Mouse (Mus musculus): ENCODE data around the gene Ccn6.

Ccn6 gene

GRCm38 (mm10) chr10:39162666-39163484, 719 bp downstream of the Ccn6 start:
- no peak for DNase-seq (ENCODE audit: low spot score in 2 of 2)

- no peak for DNase-seq (ENCODE audit: low spot score in 2 of 2)
Observed at GRCm38 (mm10) chr10:39161406-39161805, 2.2 kb downstream of the Ccn6 start.

- no peak for DNase-seq (ENCODE audit: low spot score in 2 of 2)
Observed at GRCm38 (mm10) chr10:39158306-39158705, 5.3 kb downstream of the Ccn6 start.

- no peak for DNase-seq (ENCODE audit: low spot score in 2 of 2)
Observed at GRCm38 (mm10) chr10:39157321-39157720, 6.3 kb downstream of the Ccn6 start.

- no peak for DNase-seq (ENCODE audit: low spot score in 2 of 2)
Observed at GRCm38 (mm10) chr10:39156719-39157118, 6.9 kb downstream of the Ccn6 start.

GRCm38 (mm10) chr10:39142216-39142615, 21.4 kb downstream of the Ccn6 start:
- no peak for DNase-seq (ENCODE audit: low spot score in 2 of 2)

GRCm38 (mm10) chr10:39141401-39141800, 22.2 kb downstream of the Ccn6 start:
- no peak for DNase-seq (ENCODE audit: low spot score in 2 of 2)

- DNase-seq (ENCODE audit: low spot score in 2 of 2), result no peak
Observed at GRCm38 (mm10) chr10:39140843-39141242, 22.8 kb downstream of the Ccn6 start.

GRCm38 (mm10) chr10:39138761-39139160, 24.8 kb downstream of the Ccn6 start:
- DNase-seq (ENCODE audit: low spot score in 2 of 2), result no peak

GRCm38 (mm10) chr10:39137766-39138165, 25.8 kb downstream of the Ccn6 start:
- no peak for DNase-seq (ENCODE audit: low spot score in 2 of 2)

GRCm38 (mm10) chr10:39133462-39134310, 29.9 kb downstream of the Ccn6 start, which contains the start of the genes Fam229b and Tube1:
Gene Fam229b (minus strand): TSS chr10:39133914.
Gene Tube1 (plus strand): TSS chr10:39133976.
- peak; percentile 87 to 89 for DNase-seq (ENCODE audit: low spot score in 2 of 2)

GRCm38 (mm10) chr10:39121412-39121811, 42.2 kb downstream of the Ccn6 start:
- no peak for DNase-seq (ENCODE audit: low spot score in 2 of 2)

GRCm38 (mm10) chr10:39109489-39109874, 54.1 kb downstream of the Ccn6 start:
- no peak for DNase-seq (ENCODE audit: low spot score in 2 of 2)

GRCm38 (mm10) chr10:39108837-39109488, 54.6 kb downstream of the Ccn6 start:
- DNase-seq (ENCODE audit: low spot score in 2 of 2), result no peak

GRCm38 (mm10) chr10:39106935-39107334, 56.7 kb downstream of the Ccn6 start:
- DNase-seq (ENCODE audit: low spot score in 2 of 2), result no peak

GRCm38 (mm10) chr10:39106413-39106812, 57.2 kb downstream of the Ccn6 start:
- DNase-seq (ENCODE audit: low spot score in 2 of 2), result no peak

- no peak for DNase-seq (ENCODE audit: low spot score in 2 of 2)
Observed at GRCm38 (mm10) chr10:39104803-39105449, 58.7 kb downstream of the Ccn6 start.
